Mouse (Mus musculus): ENCODE measurements around the gene Lrat.

DNA sequence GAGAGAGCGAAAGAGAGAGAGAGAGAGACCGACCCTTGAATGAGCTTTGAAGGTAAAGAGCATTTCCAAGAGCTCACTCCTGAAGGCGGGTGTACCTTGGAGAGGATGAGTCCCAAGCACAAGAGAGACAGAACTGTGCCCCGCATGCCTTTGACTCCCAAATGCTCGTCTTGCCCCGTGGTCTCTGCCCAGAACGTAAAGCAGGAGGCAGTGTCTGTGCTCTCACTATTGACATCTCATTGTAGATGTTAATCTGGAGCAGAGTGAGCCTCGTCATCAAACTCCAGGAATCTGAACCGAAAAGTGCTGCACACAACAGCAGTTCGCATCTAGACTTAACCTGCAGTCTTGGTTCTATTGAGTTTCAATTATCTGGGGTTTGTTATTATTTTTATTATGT lies 46.4 kb upstream of the Lrat start:
- TF ChIP-seq CTCF (IDR thresholded peaks at IDR 0.05; ENCODE audit: low read depth, low read length) (no peak), POLR2A (IDR thresholded peaks at IDR 0.05; ENCODE audit: extremely low read depth, insufficient read depth, low read length) (no peak)
